Comparison of ENCODE assay signal across 8 mouse cellular contexts in the genomic region with DNA sequence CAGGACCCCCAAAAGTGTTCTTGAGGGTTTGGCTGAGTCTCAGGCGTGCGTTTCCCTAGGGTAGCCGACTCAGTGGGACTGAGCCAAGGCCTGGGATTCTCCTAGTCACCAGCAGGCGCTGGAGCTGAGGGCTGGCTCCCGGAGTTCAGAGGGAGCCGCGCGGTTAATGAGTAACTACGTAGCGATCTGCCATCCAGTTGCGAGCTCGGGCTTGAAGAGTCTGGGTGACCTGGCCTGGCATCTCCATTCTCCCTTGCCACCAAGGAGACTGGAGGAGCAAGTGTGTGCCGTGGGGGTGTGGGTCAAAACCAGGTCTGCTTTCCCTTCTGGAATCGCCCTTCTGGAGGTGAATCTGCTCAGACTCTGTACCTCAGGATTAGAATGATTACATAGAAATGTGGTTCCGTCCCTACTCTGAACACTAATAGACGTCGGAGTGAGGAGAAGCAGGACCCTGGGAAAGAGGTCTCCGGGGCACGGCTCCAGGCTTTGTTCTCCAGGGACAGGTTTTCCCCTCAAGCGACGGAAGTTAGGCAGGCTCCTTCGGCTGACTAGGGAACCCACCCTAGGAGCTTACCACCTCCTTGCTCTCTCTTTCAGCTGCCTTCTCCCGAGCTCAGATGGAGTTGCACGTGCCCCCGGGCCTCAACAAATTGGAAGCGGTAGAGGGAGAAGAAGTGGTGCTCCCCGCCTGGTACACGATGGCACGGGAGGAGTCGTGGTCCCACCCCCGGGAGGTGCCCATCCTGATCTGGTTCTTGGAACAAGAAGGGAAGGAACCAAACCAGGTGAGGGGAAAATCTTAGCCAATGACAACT. TPM values are rescaled to one million over a fixed set of nuclear protein-coding genes. Genes with fewer than 3 reads are reported as not detected.
DNase-seq lines count a peak whose midpoint lies in the region; ATAC-seq and TF ChIP-seq lines count a peak whose summit lies in the region.

No protein-coding gene starts in this region.

- intact Hi-C loops in left cerebral cortex, postnatal 36 days (cut with DNase I) = no loop called here
- intact Hi-C loops in left cerebral cortex, postnatal 14 days (cut with DNase I) = loop anchor here (5.0 kb wide), 1 partner anchor 69 kb away; no protein-coding TSS in a partner anchor
- intact Hi-C loops in heart, postnatal 36 days (cut with DNase I) = loop anchor here (1.0 kb wide), 2 partner anchors 13 to 130 kb away; partner anchors contain the start of gene Robo4

- peak; percentile 10 to 13 for DNase-seq in left cerebral cortex, postnatal 36 days (ENCODE audit: low spot score in 2 of 2)
- DNase-seq in left cerebral cortex, postnatal 14 days (ENCODE audit: low spot score in 2 of 2) = no peak
- peak; percentile 61 for DNase-seq in embryo, embryonic 9.5 days (ENCODE audit: extremely low spot score)
- DNase-seq in heart, postnatal 36 days = peak; percentile 56 to 63
- peak; percentile 83 for DNase-seq in large intestine, adult 2 months (ENCODE audit: low read depth, low spot score)
- peak; percentile 62 for DNase-seq in testis, postnatal 14 days (ENCODE audit: low spot score)
- no peak for DNase-seq in thymus, adult 2 months

- no peak for TF ChIP-seq CTCF in thymus, adult 2 months (IDR thresholded peaks at IDR 0.05; ENCODE audit: borderline replicate concordance, control insufficient read depth, extremely low read depth, insufficient read depth, low read length, poor library complexity)

- no peak for TF ChIP-seq POLR2A in thymus, adult 2 months (IDR thresholded peaks at IDR 0.05; ENCODE audit: control insufficient read depth, extremely low read depth, insufficient read depth, low read length, poor library complexity)

- no peaks in the 10 kb centered on the region for H3K36me3 ChIP-seq in thymus, adult 2 months (ENCODE audit: control insufficient read depth, insufficient read depth, low read length)

- peaks cover 18% of the 10 kb centered on the region; the same call in 1 of the 2 replicates for H3K27me3 ChIP-seq in thymus, adult 2 months (ENCODE audit: control insufficient read depth, insufficient read depth, low read length)

- no peak overlapping the region for H3K4me3 ChIP-seq in thymus, adult 2 months (ENCODE audit: control insufficient read depth, insufficient read depth, low read length)

- H3K4me1 ChIP-seq in thymus, adult 2 months (replicated peaks; ENCODE audit: control insufficient read depth, insufficient read depth, low read length) = peaks cover 6% of the 10 kb centered on the region; the same call in 1 of the 2 replicates

- H3K27ac ChIP-seq in thymus, adult 2 months (ENCODE audit: control insufficient read depth, insufficient read depth, low read length) = no peak overlapping the region

- ATAC-seq in megakaryocyte progenitor cell, adult 5-6 weeks (replicated peaks; ENCODE audit: poor library complexity) = peak; percentile 44

- WGBS in large intestine, adult 2 months = 4% methylated on average over 31 of the region's 31 CpGs
- WGBS in thymus, adult 2 months = 29% methylated on average over 31 of the region's 31 CpGs

RNA-seq across cellular contexts. Expression of gene Esam, which starts 3.2 kb away (rescaled TPM):
- total RNA-seq in left cerebral cortex, postnatal 36 days (2021) = 10 to 100 TPM; 19.5 to 23.0 TPM
- total RNA-seq in left cerebral cortex, postnatal 14 days (2021) = 10 to 100 TPM; 28.8 to 34.2 TPM
- 10 to 100 TPM; 66.9 to 79.2 TPM for total RNA-seq in heart, postnatal 36 days (2021)
- 15.3 and 18.6 TPM in 2 replicates for polyA plus RNA-seq in large intestine, adult 2 months (2012; rRNA removed)
- total RNA-seq in megakaryocyte progenitor cell, adult 5-6 weeks (2015) = 0.34 and 0.94 TPM in 2 replicates
- 0.29 and 0.57 TPM in 2 replicates for total RNA-seq in megakaryocyte progenitor cell, adult 5-6 weeks (2017)
- polyA plus RNA-seq in thymus, adult 2 months (2012; rRNA removed) = 9.6 and 14.1 TPM in 2 replicates

RNA-seq across cellular contexts. Expression of gene Vsig2, which starts 8.0 kb away (rescaled TPM):
- total RNA-seq in left cerebral cortex, postnatal 36 days (2021) = 1 to 10 TPM; 1.4 to 4.1 TPM
- 1 to 10 TPM; 2.8 TPM for total RNA-seq in left cerebral cortex, postnatal 14 days (2021)
- total RNA-seq in heart, postnatal 36 days (2021) = 1 to 10 TPM; 4.0 to 4.7 TPM
- polyA plus RNA-seq in large intestine, adult 2 months (2012; rRNA removed) = 2.3 and 2.6 TPM in 2 replicates
- not detected in 2 replicates for total RNA-seq in megakaryocyte progenitor cell, adult 5-6 weeks (2015)
- total RNA-seq in megakaryocyte progenitor cell, adult 5-6 weeks (2017) = not detected in 2 replicates
- 1.5 and 3.3 TPM in 2 replicates for polyA plus RNA-seq in thymus, adult 2 months (2012; rRNA removed)

RNA-seq across cellular contexts. Expression of gene Nrgn, which starts 21.6 kb away (rescaled TPM):
- total RNA-seq in left cerebral cortex, postnatal 36 days (2021) = 1,000 to 10,000 TPM; 1,855 to 2,522 TPM
- 1,000 to 10,000 TPM; 2,700 to 3,013 TPM for total RNA-seq in left cerebral cortex, postnatal 14 days (2021)
- 1 to 10 TPM; 4.5 to 6.1 TPM for total RNA-seq in heart, postnatal 36 days (2021)
- 2.9 TPM in 2 replicates for polyA plus RNA-seq in large intestine, adult 2 months (2012; rRNA removed)
- 4.4 and 9.6 TPM in 2 replicates for total RNA-seq in megakaryocyte progenitor cell, adult 5-6 weeks (2015)
- 0.54 and 3.5 TPM in 2 replicates for total RNA-seq in megakaryocyte progenitor cell, adult 5-6 weeks (2017)
- 14.2 and 16.2 TPM in 2 replicates for polyA plus RNA-seq in thymus, adult 2 months (2012; rRNA removed)

RNA-seq across cellular contexts. Expression of gene Siae, which starts 24.4 kb away (rescaled TPM):
- total RNA-seq in left cerebral cortex, postnatal 36 days (2021) = 10 to 100 TPM; 18.3 to 19.7 TPM
- 10 to 100 TPM; 14.4 to 19.2 TPM for total RNA-seq in left cerebral cortex, postnatal 14 days (2021)
- 1 to 10 TPM; 9.6 to 9.7 TPM for total RNA-seq in heart, postnatal 36 days (2021)
- 7.7 and 15.0 TPM in 2 replicates for polyA plus RNA-seq in large intestine, adult 2 months (2012; rRNA removed)
- total RNA-seq in megakaryocyte progenitor cell, adult 5-6 weeks (2015) = 13.4 and 16.9 TPM in 2 replicates
- total RNA-seq in megakaryocyte progenitor cell, adult 5-6 weeks (2017) = 9.4 and 11.8 TPM in 2 replicates
- polyA plus RNA-seq in thymus, adult 2 months (2012; rRNA removed) = 9.0 and 10.0 TPM in 2 replicates

RNA-seq across cellular contexts. Expression of gene Msantd2, which starts 42.0 kb away (rescaled TPM):
- total RNA-seq in left cerebral cortex, postnatal 36 days (2021) = 10 to 100 TPM; 18.8 to 26.6 TPM
- 10 to 100 TPM; 19.2 to 28.3 TPM for total RNA-seq in left cerebral cortex, postnatal 14 days (2021)
- 1 to 10 TPM; 6.7 to 6.9 TPM for total RNA-seq in heart, postnatal 36 days (2021)
- 6.3 and 11.2 TPM in 2 replicates for polyA plus RNA-seq in large intestine, adult 2 months (2012; rRNA removed)
- 14.8 and 18.3 TPM in 2 replicates for total RNA-seq in megakaryocyte progenitor cell, adult 5-6 weeks (2015)
- 21.9 and 40.8 TPM in 2 replicates for total RNA-seq in megakaryocyte progenitor cell, adult 5-6 weeks (2017)
- 42.8 and 42.9 TPM in 2 replicates for polyA plus RNA-seq in thymus, adult 2 months (2012; rRNA removed)

Comparison
In these comparisons a context has a peak if more than half of its experiments do, and no peak if none do; other contexts are left out.
1. DNase-seq: peak in left cerebral cortex, postnatal 36 days (2 of 2), embryo, embryonic 9.5 days (single experiment), heart, postnatal 36 days (2 of 2), large intestine, adult 2 months (single experiment) and testis, postnatal 14 days (single experiment); none in left cerebral cortex, postnatal 14 days (0 of 2) and thymus, adult 2 months (single experiment).
2. RNA of gene Esam, which starts 3.2 kb away (total RNA-seq): 66.9 to 79.2 TPM in heart, postnatal 36 days, 28.8 to 34.2 TPM in left cerebral cortex, postnatal 14 days and 19.5 to 23.0 TPM in left cerebral cortex, postnatal 36 days; 0.29 to 0.94 TPM in megakaryocyte progenitor cell, adult 5-6 weeks; every median in the first group is over 10 times any median in the second.
3. RNA of gene Nrgn, which starts 21.6 kb away (total RNA-seq): 2,700 to 3,013 TPM in left cerebral cortex, postnatal 14 days and 1,855 to 2,522 TPM in left cerebral cortex, postnatal 36 days; 0.54 to 9.6 TPM in megakaryocyte progenitor cell, adult 5-6 weeks and 4.5 to 6.1 TPM in heart, postnatal 36 days; every median in the first group is over 100 times any median in the second.